29 mouse cellular contexts compared by ENCODE assay signal in genomic region chr13:71369832-71370231, GRCm38 (mm10).
"Had no signal": no experiment of that assay in that cellular context is flagged by ENCODE, and none has a peak within 500 bp of the region (broad histone marks: within the 10 kb centered on the region; RNA-seq: fewer than 3 reads in every experiment).

No protein-coding gene starts in this region.

- H3K4me2 ChIP-seq: limb, embryonic 12.5 days; limb, embryonic 13.5 days; limb, embryonic 15.5 days; liver, embryonic 11.5 days; liver, embryonic 12.5 days; liver, embryonic 13.5 days; liver, embryonic 15.5 days; lung, embryonic 14.5 days; lung, embryonic 15.5 days; midbrain, embryonic 12.5 days; midbrain, embryonic 15.5 days; neural tube, embryonic 12.5 days had no signal

- H3K4me3 ChIP-seq: limb, embryonic 10.5 days; limb, embryonic 12.5 days; limb, embryonic 13.5 days; limb, embryonic 15.5 days; liver, embryonic 12.5 days; liver, embryonic 13.5 days; liver, embryonic 15.5 days; lung, embryonic 15.5 days; megakaryocyte, embryonic 14.5 days; midbrain, embryonic 10.5 days; midbrain, embryonic 12.5 days; midbrain, embryonic 15.5 days; myocyte; neural tube, embryonic 12.5 days had no signal

- DNase-seq: left cerebral cortex, postnatal 4 days; liver; liver, embryonic 13.5 days; liver, postnatal 0 days; lung, adult 18-20 months; lung, adult 2 months; lung, embryonic 14.5 days; lung, postnatal 10 days; lung, postnatal 14 days; lung, postnatal 36 days; midbrain, embryonic 14.5 days had no signal

- H3K27me3 ChIP-seq: limb, embryonic 12.5 days; limb, embryonic 13.5 days; limb, embryonic 15.5 days; liver, embryonic 12.5 days; liver, embryonic 13.5 days; liver, embryonic 15.5 days; lung, embryonic 15.5 days; megakaryocyte, embryonic 14.5 days; neural tube, embryonic 12.5 days had no signal

- ATAC-seq: liver, embryonic 12.5 days; liver, postnatal 0 days; lung, postnatal 0 days; midbrain, embryonic 15.5 days; midbrain, embryonic 16.5 days had no signal

- H3K9ac ChIP-seq: limb, embryonic 12.5 days; limb, embryonic 13.5 days; limb, embryonic 15.5 days; liver, embryonic 12.5 days; liver, embryonic 13.5 days; liver, embryonic 14.5 days; liver, embryonic 15.5 days; liver, postnatal 0 days; lung, embryonic 14.5 days; lung, embryonic 15.5 days; midbrain, embryonic 12.5 days; midbrain, embryonic 15.5 days; neural tube, embryonic 12.5 days had no signal

- H3K4me1 ChIP-seq: limb, embryonic 10.5 days; liver, embryonic 12.5 days; liver, embryonic 13.5 days; liver, embryonic 15.5 days; neural tube, embryonic 12.5 days had no signal

- H3K36me3 ChIP-seq: limb, embryonic 10.5 days; limb, embryonic 12.5 days; limb, embryonic 13.5 days; limb, embryonic 15.5 days; liver, embryonic 12.5 days; liver, embryonic 13.5 days; liver, embryonic 15.5 days; lung, embryonic 15.5 days; midbrain, embryonic 10.5 days; midbrain, embryonic 12.5 days; midbrain, embryonic 15.5 days; neural tube, embryonic 12.5 days had no signal

- H3K27ac ChIP-seq: limb, embryonic 10.5 days; limb, embryonic 12.5 days; limb, embryonic 13.5 days; limb, embryonic 15.5 days; liver, embryonic 12.5 days; liver, embryonic 13.5 days; liver, embryonic 14.5 days; liver, embryonic 15.5 days; lung, embryonic 15.5 days; macrophage; midbrain, embryonic 10.5 days; midbrain, embryonic 12.5 days; midbrain, embryonic 15.5 days; neural tube, embryonic 12.5 days had no signal

- H3K9me3 ChIP-seq: limb, embryonic 10.5 days; limb, embryonic 12.5 days; limb, embryonic 13.5 days; limb, embryonic 15.5 days; liver, embryonic 12.5 days; liver, embryonic 13.5 days; liver, embryonic 15.5 days; lung, embryonic 15.5 days; midbrain, embryonic 10.5 days; midbrain, embryonic 12.5 days; midbrain, embryonic 15.5 days; neural tube, embryonic 12.5 days had no signal
